Mouse (Mus musculus): ENCODE data around the gene Pcdh9. TPM values are rescaled to one million over a fixed set of nuclear protein-coding genes. Genes with fewer than 3 reads are reported as not detected.
A peak's percentile ranks its signal among the peaks of the same experiment; 100 is the strongest.

The Pcdh9 gene
- polyA plus RNA-seq, 1 experiment from 2014 or later: 9.4 TPM

DNA sequence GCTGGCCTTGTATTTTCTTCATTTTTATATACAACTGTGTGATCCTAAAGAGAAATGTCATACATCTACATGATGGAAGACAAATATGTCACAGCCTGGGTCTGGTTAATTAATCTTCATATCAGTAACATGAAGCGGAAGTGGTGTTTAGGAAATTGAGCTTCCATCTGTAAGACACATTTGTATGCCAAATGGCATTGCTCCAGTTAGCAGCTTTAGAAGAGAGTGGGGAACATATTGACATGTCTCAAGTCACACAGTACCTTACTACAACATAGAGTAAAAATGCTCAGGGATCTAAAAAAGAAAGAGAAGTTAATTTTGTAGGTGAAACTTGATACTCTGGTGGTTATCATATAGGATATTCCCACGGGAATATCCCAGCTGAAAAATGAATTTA is 505.4 kb downstream of the Pcdh9 start:
- no peak for ATAC-seq (ENCODE audit: insufficient read depth)
- DNase-seq: peak; percentile 31
- H3K9ac ChIP-seq: no peak overlapping the region
- H3K4me3 ChIP-seq (ENCODE audit: low read depth, low read length): no peak overlapping the region
- no peak overlapping the region for H3K4me2 ChIP-seq
- no peaks in the 10 kb centered on the region for H3K4me1 ChIP-seq (ENCODE audit: insufficient read depth)
- no peaks in the 10 kb centered on the region for H3K27me3 ChIP-seq (ENCODE audit: insufficient read depth, low read length)
- H3K36me3 ChIP-seq (ENCODE audit: insufficient read depth): no peaks in the 10 kb centered on the region
- TF ChIP-seq CTCF (IDR thresholded peaks at IDR 0.05; ENCODE audit: low read depth): no peak
- H3K9me3 ChIP-seq (ENCODE audit: low read depth, low read length): no peaks in the 10 kb centered on the region
- 38% methylated on average over 2 of the region's 2 CpGs for WGBS
- H3K27ac ChIP-seq (ENCODE audit: low read depth): no peak overlapping the region

- H3K27ac ChIP-seq (ENCODE audit: low read depth): no peak overlapping the region
- no peak overlapping the region for H3K4me2 ChIP-seq
- no peaks in the 10 kb centered on the region for H3K36me3 ChIP-seq (ENCODE audit: insufficient read depth)
- no peak overlapping the region for H3K4me3 ChIP-seq (ENCODE audit: low read depth, low read length)
- H3K9ac ChIP-seq: no peak overlapping the region
- no peaks in the 10 kb centered on the region for H3K4me1 ChIP-seq (ENCODE audit: insufficient read depth)
- WGBS: 37% methylated on average over 4 of the region's 4 CpGs
- H3K9me3 ChIP-seq (ENCODE audit: low read depth, low read length): no peaks in the 10 kb centered on the region
- H3K27me3 ChIP-seq (ENCODE audit: insufficient read depth, low read length): no peaks in the 10 kb centered on the region
- no peak for ATAC-seq (ENCODE audit: insufficient read depth)
- TF ChIP-seq CTCF (IDR thresholded peaks at IDR 0.05; ENCODE audit: low read depth): peak; percentile 26; the same call in 1 of the 2 replicates
- peak; percentile 51 for DNase-seq
These were observed 509.3 kb downstream of the Pcdh9 start for GRCm38 (mm10) chr14:93381163-93381562.

DNA sequence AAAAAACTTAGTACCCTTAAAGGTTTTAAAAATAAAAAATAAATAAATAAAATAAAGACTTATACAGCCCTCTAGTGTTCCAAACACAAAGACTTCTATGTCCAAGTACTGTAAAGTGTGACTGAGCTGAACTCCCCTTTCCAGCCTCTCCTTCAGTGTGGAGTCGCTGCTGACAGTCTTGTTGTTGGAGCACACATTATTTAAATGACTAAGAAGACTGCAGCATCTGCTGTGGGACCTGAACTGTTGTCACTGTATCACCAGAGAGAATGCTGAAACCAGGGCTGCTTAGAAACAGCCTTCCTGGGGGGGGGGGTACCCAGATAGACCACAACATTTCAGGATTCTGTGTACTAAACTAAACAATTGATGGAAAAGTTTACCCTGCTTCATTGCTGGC is 509.7 kb downstream of the Pcdh9 start:
- Histone ChIP-seq H3K4me1 (ENCODE audit: insufficient read depth) (no peaks in the 10 kb centered on the region), H3K9me3 (ENCODE audit: low read depth, low read length) (no peaks in the 10 kb centered on the region), H3K27me3 (ENCODE audit: insufficient read depth, low read length) (no peaks in the 10 kb centered on the region), H3K27ac (ENCODE audit: low read depth) (no peak overlapping the region), H3K36me3 (ENCODE audit: insufficient read depth) (no peaks in the 10 kb centered on the region), H3K9ac (no peak overlapping the region), H3K4me3 (ENCODE audit: low read depth, low read length) (no peak overlapping the region), H3K4me2 (no peak overlapping the region)
- peak; percentile 9 for DNase-seq
- ATAC-seq (ENCODE audit: insufficient read depth): no peak
- 54% methylated on average over 1 of the region's 1 CpGs for WGBS
- no peak for TF ChIP-seq CTCF (IDR thresholded peaks at IDR 0.05; ENCODE audit: low read depth)

DNA sequence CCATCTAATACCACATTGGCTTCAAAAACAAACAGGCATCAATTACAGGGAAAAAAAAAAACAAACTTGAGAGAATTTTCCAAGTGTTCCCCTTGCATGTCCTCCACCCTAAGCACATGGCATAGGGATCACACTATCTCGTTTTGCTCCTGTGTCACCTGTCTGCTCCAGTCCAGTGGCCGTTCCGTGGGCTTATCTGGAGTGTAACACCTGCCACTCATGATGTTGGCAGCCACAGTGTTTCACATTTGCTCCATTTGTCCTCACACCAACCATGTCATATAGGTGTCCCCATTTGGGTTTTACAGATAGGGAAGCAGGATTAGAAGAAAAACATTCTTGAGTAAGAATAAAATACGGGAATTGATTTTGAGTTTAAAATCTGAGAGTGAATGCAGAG is 514.3 kb downstream of the Pcdh9 start:
- 35% methylated on average over 4 of the region's 4 CpGs for WGBS
- Histone ChIP-seq H3K9ac (no peak overlapping the region), H3K36me3 (ENCODE audit: insufficient read depth) (no peaks in the 10 kb centered on the region), H3K9me3 (ENCODE audit: low read depth, low read length) (no peaks in the 10 kb centered on the region), H3K27ac (ENCODE audit: low read depth) (no peak overlapping the region), H3K27me3 (ENCODE audit: insufficient read depth, low read length) (no peaks in the 10 kb centered on the region), H3K4me2 (no peak overlapping the region), H3K4me1 (ENCODE audit: insufficient read depth) (no peaks in the 10 kb centered on the region), H3K4me3 (ENCODE audit: low read depth, low read length) (no peak overlapping the region)
- no peak for DNase-seq
- TF ChIP-seq CTCF (IDR thresholded peaks at IDR 0.05; ENCODE audit: low read depth): no peak
- no peak for ATAC-seq (ENCODE audit: insufficient read depth)

GRCm38 (mm10) chr14:93374181-93374580 is 516.3 kb downstream of the Pcdh9 start:
- H3K4me1 ChIP-seq (ENCODE audit: insufficient read depth): no peaks in the 10 kb centered on the region
- no peaks in the 10 kb centered on the region for H3K36me3 ChIP-seq (ENCODE audit: insufficient read depth)
- TF ChIP-seq CTCF (IDR thresholded peaks at IDR 0.05; ENCODE audit: low read depth): no peak
- no peak overlapping the region for H3K4me3 ChIP-seq (ENCODE audit: low read depth, low read length)
- 74% methylated on average over 4 of the region's 4 CpGs for WGBS
- DNase-seq (no peak), ATAC-seq (ENCODE audit: insufficient read depth) (no peak)
- no peak overlapping the region for H3K27ac ChIP-seq (ENCODE audit: low read depth)
- H3K9ac ChIP-seq: no peak overlapping the region
- H3K9me3 ChIP-seq (ENCODE audit: low read depth, low read length): no peaks in the 10 kb centered on the region
- H3K27me3 ChIP-seq (ENCODE audit: insufficient read depth, low read length): no peaks in the 10 kb centered on the region
- H3K4me2 ChIP-seq: no peak overlapping the region

- no peaks in the 10 kb centered on the region for H3K4me1 ChIP-seq (ENCODE audit: insufficient read depth)
- DNase-seq: peak; percentile 18
- no peak for ATAC-seq (ENCODE audit: insufficient read depth)
- TF ChIP-seq CTCF (IDR thresholded peaks at IDR 0.05; ENCODE audit: low read depth): no peak
- no peak overlapping the region for H3K4me2 ChIP-seq
- H3K27ac ChIP-seq (ENCODE audit: low read depth): no peak overlapping the region
- 81% methylated on average over 3 of the region's 3 CpGs for WGBS
- H3K9ac ChIP-seq: no peak overlapping the region
- H3K36me3 ChIP-seq (ENCODE audit: insufficient read depth): no peaks in the 10 kb centered on the region
- no peak overlapping the region for H3K4me3 ChIP-seq (ENCODE audit: low read depth, low read length)
- H3K27me3 ChIP-seq (ENCODE audit: insufficient read depth, low read length): no peaks in the 10 kb centered on the region
- no peaks in the 10 kb centered on the region for H3K9me3 ChIP-seq (ENCODE audit: low read depth, low read length)
These were observed 536.3 kb downstream of the Pcdh9 start for GRCm38 (mm10) chr14:93354150-93354549.

DNA sequence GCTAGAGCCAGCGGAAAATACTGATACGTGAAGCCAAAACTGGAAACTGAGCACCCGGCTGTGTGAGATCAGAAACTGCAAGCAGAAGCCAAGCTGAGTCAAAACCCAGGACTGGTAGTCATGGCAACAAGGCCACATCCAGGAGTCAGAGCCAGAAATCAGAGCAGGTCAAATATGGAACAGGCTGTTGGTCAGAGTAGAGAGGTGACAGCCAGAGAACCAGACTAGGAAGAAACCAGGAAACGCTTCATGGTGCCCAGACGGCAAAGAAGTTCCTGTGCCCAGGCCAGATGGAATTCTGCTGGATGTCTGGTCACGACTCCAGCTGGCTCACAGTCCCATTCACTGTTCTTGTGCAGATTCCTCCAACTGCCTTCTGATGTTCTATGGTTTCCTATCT is 539.6 kb downstream of the Pcdh9 start:
- ATAC-seq (ENCODE audit: insufficient read depth): no peak
- no peaks in the 10 kb centered on the region for H3K36me3 ChIP-seq (ENCODE audit: insufficient read depth)
- no peaks in the 10 kb centered on the region for H3K27me3 ChIP-seq (ENCODE audit: insufficient read depth, low read length)
- WGBS: 53% methylated on average over 6 of the region's 6 CpGs
- H3K27ac ChIP-seq (ENCODE audit: low read depth): no peak overlapping the region
- peak; percentile 28 for DNase-seq
- H3K4me3 ChIP-seq (ENCODE audit: low read depth, low read length): no peak overlapping the region
- H3K9me3 ChIP-seq (ENCODE audit: low read depth, low read length): no peaks in the 10 kb centered on the region
- H3K4me1 ChIP-seq (ENCODE audit: insufficient read depth): no peaks in the 10 kb centered on the region
- H3K9ac ChIP-seq: no peak overlapping the region
- no peak overlapping the region for H3K4me2 ChIP-seq
- TF ChIP-seq CTCF (IDR thresholded peaks at IDR 0.05; ENCODE audit: low read depth): no peak

- 78% methylated on average over 7 of the region's 7 CpGs for WGBS
- H3K4me2 ChIP-seq: no peak overlapping the region
- no peak for DNase-seq
- H3K27me3 ChIP-seq (ENCODE audit: insufficient read depth, low read length): no peaks in the 10 kb centered on the region
- no peaks in the 10 kb centered on the region for H3K4me1 ChIP-seq (ENCODE audit: insufficient read depth)
- no peak overlapping the region for H3K9ac ChIP-seq
- ATAC-seq (ENCODE audit: insufficient read depth): no peak
- no peak overlapping the region for H3K27ac ChIP-seq (ENCODE audit: low read depth)
- H3K9me3 ChIP-seq (ENCODE audit: low read depth, low read length): no peaks in the 10 kb centered on the region
- no peak for TF ChIP-seq CTCF (IDR thresholded peaks at IDR 0.05; ENCODE audit: low read depth)
- H3K4me3 ChIP-seq (ENCODE audit: low read depth, low read length): no peak overlapping the region
- H3K36me3 ChIP-seq (ENCODE audit: insufficient read depth): no peaks in the 10 kb centered on the region
These were observed 541.3 kb downstream of the Pcdh9 start for GRCm38 (mm10) chr14:93349166-93349565.
